In the genomic region with DNA sequence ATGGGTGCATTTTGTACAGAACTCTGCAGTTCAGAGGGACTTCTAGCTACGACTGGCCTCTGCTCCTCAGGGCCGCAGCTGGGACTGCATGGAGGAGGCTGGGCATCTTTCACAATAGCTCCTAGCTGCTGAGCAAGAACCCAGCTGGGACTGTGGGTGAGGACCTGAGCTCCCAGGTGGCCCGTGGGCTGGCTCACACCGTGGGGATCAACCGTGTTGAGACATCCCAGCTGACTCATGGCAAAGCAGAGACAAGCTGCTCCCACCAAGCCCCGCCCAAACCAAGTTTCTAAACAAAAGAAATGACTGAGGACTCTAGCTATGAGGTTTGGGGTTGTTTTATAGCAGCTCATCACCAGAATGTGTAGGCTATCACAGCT, we compare ENCODE assay signal across 8 mouse cellular contexts. TPM values are rescaled to one million over a fixed set of nuclear protein-coding genes. Genes with fewer than 3 reads are reported as not detected.
DNase-seq lines count a peak whose midpoint lies in the region; ATAC-seq lines count a peak whose summit lies in the region.

No protein-coding gene starts in this region.

- H3K4me3 ChIP-seq in kidney, embryonic 15.5 days (replicated peaks), result no peak overlapping the region
- no peak overlapping the region for H3K4me3 ChIP-seq in midbrain, embryonic 10.5 days

- peaks cover 45% of the 10 kb centered on the region for H3K4me1 ChIP-seq in kidney, embryonic 15.5 days
- H3K4me1 ChIP-seq in midbrain, embryonic 10.5 days, result peaks cover 35% of the 10 kb centered on the region

- intact Hi-C loops in heart, postnatal 14 days (cut with DNase I), result loop anchor here (5.0 kb wide), 1 partner anchor 35 kb away; no protein-coding TSS in a partner anchor

- peak overlapping the region; percentile 52 for H3K27ac ChIP-seq in kidney, embryonic 15.5 days
- peak overlapping the region; percentile 64 for H3K27ac ChIP-seq in midbrain, embryonic 10.5 days (replicated peaks)

- H3K4me2 ChIP-seq in kidney, embryonic 15.5 days, result no peak overlapping the region

- DNase-seq in kidney, adult 18-20 months, result no peak
- peak; percentile 40 for DNase-seq in R1 (ENCODE audit: low read depth, low spot score)
- peak; percentile 32 to 45 for DNase-seq in heart, postnatal 14 days
- DNase-seq in midbrain, embryonic 10.5 days (ENCODE audit: low spot score), result no peak
- DNase-seq in thymus, postnatal 14 days, result peak; percentile 54
- no peak for DNase-seq in T-cell, adult 2 months (ENCODE audit: low spot score)
- no peak for DNase-seq in kidney, postnatal 14 days

- H3K36me3 ChIP-seq in kidney, embryonic 15.5 days, result no peaks in the 10 kb centered on the region
- H3K36me3 ChIP-seq in midbrain, embryonic 10.5 days, result 0 out of 2 replicates have a peak, but pooled peaks cover 3% of the 10 kb centered on the region

- no peaks in the 10 kb centered on the region for H3K9me3 ChIP-seq in kidney, embryonic 15.5 days (replicated peaks)
- no peaks in the 10 kb centered on the region for H3K9me3 ChIP-seq in midbrain, embryonic 10.5 days (replicated peaks)

- WGBS in kidney, embryonic 15.5 days, result 31% methylated on average over 6 of the region's 6 CpGs
- 55% methylated on average over 6 of the region's 6 CpGs for WGBS in midbrain, embryonic 10.5 days

- ATAC-seq in kidney, embryonic 15.5 days (replicated peaks; ENCODE audit: low FRiP score), result no peak

- no peak overlapping the region for H3K9ac ChIP-seq in kidney, embryonic 15.5 days

- no peaks in the 10 kb centered on the region for H3K27me3 ChIP-seq in kidney, embryonic 15.5 days
- no peaks in the 10 kb centered on the region for H3K27me3 ChIP-seq in midbrain, embryonic 10.5 days (ENCODE audit: low read depth, poor library complexity, severe bottlenecking)

RNA-seq across cellular contexts. Expression of a gene that starts 40.1 kb away (rescaled TPM):
- 15.9 and 18.5 TPM in 2 replicates for polyA plus RNA-seq in kidney, embryonic 15.5 days (2015; fragmentation: Nextera tagmentation; extraction: Ambion mirVana)
- total RNA-seq in heart, postnatal 14 days (2021), result 1 to 10 TPM; 5.3 to 6.8 TPM
- 5.5 and 9.5 TPM in 2 replicates for polyA plus RNA-seq in midbrain, embryonic 10.5 days (2016; fragmentation: Nextera tagmentation; extraction: Ambion mirVana)

Comparison
In these comparisons a context has a peak if more than half of its experiments do, and no peak if none do; other contexts are left out.
1. DNase-seq: peak in R1 (single experiment), heart, postnatal 14 days (2 of 2) and thymus, postnatal 14 days (single experiment); none in kidney, adult 18-20 months (single experiment), midbrain, embryonic 10.5 days (single experiment), T-cell, adult 2 months (single experiment) and kidney, postnatal 14 days (single experiment).